Mouse (Mus musculus) forebrain, postnatal 0 days (tissue): Measurements from ENCODE around the gene Plekhh2. TPM values are rescaled to one million over a fixed set of nuclear protein-coding genes. Genes with fewer than 3 reads are reported as not detected.

Experiments
- ATAC-seq: fragments of 200-750 bp; cut with Nextera tagmentation; 2 replicates; pipeline ENCODE4 v1.8.0; 2017; ENCODE audit warnings: mild to moderate bottlenecking, moderate library complexity
- DNase-seq: peaks from one replicate; pipeline ENCODE4 v3.0.0-alpha.2; 2015
- H3K27ac ChIP-seq: fragments of 300-500 bp; sonication (generic); 2 replicates; pipeline ENCODE4 v1.5.1; 2014; ENCODE audit warnings: low read depth, mild to moderate bottlenecking, antibody characterized with exemption, low read length, moderate library complexity, mixed read lengths
- H3K27me3 ChIP-seq: fragments of 300-500 bp; sonication (generic); 2 replicates; pipeline ENCODE4 v1.6.1; 2014; ENCODE audit warnings: mild to moderate bottlenecking, low read length, mixed read lengths; ENCODE audit not compliant: insufficient read depth
- H3K36me3 ChIP-seq: fragments of 300-500 bp; sonication (generic); 2 replicates; pipeline ENCODE4 v1.6.1; 2014; ENCODE audit warnings: mild to moderate bottlenecking, moderate library complexity; ENCODE audit not compliant: insufficient read depth
- H3K4me1 ChIP-seq: fragments of 300-500 bp; sonication (generic); 2 replicates; pipeline ENCODE4 v1.6.1; 2014; ENCODE audit warnings: antibody characterized with exemption; ENCODE audit not compliant: insufficient read depth
- H3K4me2 ChIP-seq: fragments of 300-500 bp; sonication (generic); 2 replicates; pipeline ENCODE4 v1.6.1; 2014; ENCODE audit warnings: low read depth, mild to moderate bottlenecking, moderate library complexity
- H3K4me3 ChIP-seq: fragments of 300-500 bp; sonication (generic); 2 replicates; pipeline ENCODE4 v1.5.1; 2014; ENCODE audit warnings: low read depth, low read length, mixed read lengths
- H3K9ac ChIP-seq: fragments of 300-500 bp; sonication (generic); 2 replicates; pipeline ENCODE4 v1.6.1; 2014; ENCODE audit warnings: mild to moderate bottlenecking
- H3K9me3 ChIP-seq: fragments of 300-500 bp; sonication (generic); 2 replicates; pipeline ENCODE4 v1.6.1; 2016; ENCODE audit warnings: low read length
- CTCF ChIP-seq: sonication (generic); IDR thresholded peaks from 2 replicates; pipeline ENCODE4 v1.5.1; 2016; ENCODE audit warnings: antibody characterized with exemption, control low read depth, low read depth
- WGBS: fragments of 180-500 bp; shearing (Covaris S2); extraction: QIAGEN DNeasy Blood & Tissue Kit; methylation state at CpG from one replicate; pipeline ENCODE4 v1.1.7; 2014; 5-methylcytosine and 5-hydroxymethylcytosine counted together
- polyA plus RNA-seq: library from polyadenylated mRNA; unstranded; fragments of >200 nt; fragmentation: Nextera tagmentation; extraction: Ambion mirVana; gene quantifications from 2 replicates; pipeline ENCODE4 v1.2.1, GENCODE M21; 2015
- total RNA-seq: library from RNA; depleted of rRNA; stranded (reverse); fragments of >200 nt; gene quantifications from 2 replicates; pipeline ENCODE4 v1.2.3, GENCODE M21; 2014

Gene Plekhh2
- total and polyA plus RNA-seq, 2 experiments from 2014 or later, result 1.0 to 3.1 TPM

DNA sequence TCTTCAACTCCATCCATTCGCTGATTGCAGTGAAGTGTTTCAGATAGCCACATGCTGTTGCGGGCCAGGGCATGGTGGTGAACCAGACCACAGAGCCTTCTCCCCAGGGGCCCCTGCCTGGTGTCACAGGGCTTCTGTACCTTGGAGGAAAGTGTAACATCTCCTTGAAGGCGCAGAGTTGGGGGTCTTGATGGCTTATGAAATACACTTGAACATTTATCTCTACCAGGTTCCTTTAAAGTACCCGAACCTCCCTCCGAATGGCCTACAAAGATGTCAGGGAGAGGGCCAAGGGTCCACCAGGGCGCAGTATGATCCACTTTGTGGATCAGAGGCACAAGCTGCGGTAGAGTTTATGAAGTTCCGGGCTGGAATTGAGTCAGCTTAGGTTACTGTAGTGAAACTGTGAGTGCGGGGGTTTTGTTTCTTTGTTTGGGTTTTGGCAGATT, 115.2 kb downstream of the Plekhh2 start:
- Histone ChIP-seq H3K4me2 (peak overlapping the region; percentile 71), H3K9me3 (no peaks in the 10 kb centered on the region), H3K27me3 (no peaks in the 10 kb centered on the region), H3K36me3 (no peaks in the 10 kb centered on the region), H3K27ac (peak overlapping the region; percentile 64; the same call in 1 of the 2 replicates), H3K9ac (peak overlapping the region; percentile 66), H3K4me3 (peak overlapping the region; percentile 68), H3K4me1 (peaks cover 6% of the 10 kb centered on the region; the same call in 1 of the 2 replicates)
- peak; percentile 41 for ATAC-seq
- WGBS, result 23% methylated on average over 9 of the region's 9 CpGs
- no peak; the same call in 1 of the 2 replicates for TF ChIP-seq CTCF
- DNase-seq, result peak; percentile 45

DNA sequence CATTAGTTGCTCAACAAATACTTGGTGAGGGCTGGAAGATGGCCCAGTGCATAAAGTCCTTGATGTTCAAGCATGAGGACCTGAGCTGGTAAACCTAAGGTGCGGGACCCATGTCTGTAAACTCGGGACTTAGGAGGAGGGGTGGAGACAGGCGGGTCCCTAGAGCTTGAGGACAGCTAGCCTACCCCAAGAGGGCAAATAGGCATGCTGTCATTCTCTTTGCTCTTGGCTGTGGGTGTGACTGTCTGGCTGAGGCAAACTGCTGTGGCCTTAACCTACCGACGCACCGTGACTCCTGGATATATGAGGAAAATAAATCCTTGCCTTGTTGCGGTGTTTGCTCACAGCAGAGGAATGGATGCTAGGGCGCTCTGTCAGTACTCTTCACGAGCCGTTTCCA, 116.0 kb downstream of the Plekhh2 start:
- TF ChIP-seq CTCF, result no peak
- Histone ChIP-seq H3K4me3 (no peak overlapping the region), H3K4me2 (no peak overlapping the region), H3K27ac (no peak overlapping the region), H3K9ac (no peak overlapping the region), H3K9me3 (no peaks in the 10 kb centered on the region), H3K36me3 (peaks cover 4% of the 10 kb centered on the region; the same call in 1 of the 2 replicates), H3K4me1 (peaks cover 6% of the 10 kb centered on the region; the same call in 1 of the 2 replicates), H3K27me3 (no peaks in the 10 kb centered on the region)
- ATAC-seq (no peak), DNase-seq (no peak)
- WGBS, result 91% methylated on average over 10 of the region's 10 CpGs

DNA sequence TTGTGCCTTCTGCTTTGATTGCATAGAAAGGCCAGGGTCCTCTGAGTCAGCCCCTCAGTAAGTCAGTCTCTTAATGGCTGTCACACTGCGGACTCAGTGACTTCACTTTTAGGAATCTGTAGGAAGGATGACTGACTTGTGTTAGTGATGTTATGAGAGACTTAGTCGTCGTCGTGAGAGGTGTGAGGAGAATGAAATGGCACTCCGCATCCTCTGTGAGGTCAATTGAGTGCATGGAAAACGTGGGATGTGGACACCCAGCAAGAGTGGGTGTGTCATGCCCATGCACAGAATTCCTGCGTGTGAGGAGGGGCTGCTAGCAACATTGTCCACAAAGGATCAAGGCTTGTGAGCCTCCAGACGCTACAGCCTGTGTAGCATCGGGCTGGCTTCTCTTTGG, 116.9 kb downstream of the Plekhh2 start:
- Histone ChIP-seq H3K36me3 (peaks cover 4% of the 10 kb centered on the region; the same call in 1 of the 2 replicates), H3K4me2 (no peak overlapping the region), H3K9ac (no peak overlapping the region), H3K9me3 (no peaks in the 10 kb centered on the region), H3K4me3 (no peak overlapping the region), H3K4me1 (peaks cover 6% of the 10 kb centered on the region; the same call in 1 of the 2 replicates), H3K27me3 (no peaks in the 10 kb centered on the region), H3K27ac (no peak overlapping the region)
- TF ChIP-seq CTCF, result no peak
- DNase-seq (no peak), ATAC-seq (no peak)
- WGBS, result 92% methylated on average over 9 of the region's 9 CpGs

- Histone ChIP-seq H3K4me2 (no peak overlapping the region), H3K4me1 (peaks cover 4% of the 10 kb centered on the region; the same call in 1 of the 2 replicates), H3K27me3 (no peaks in the 10 kb centered on the region), H3K27ac (no peak overlapping the region), H3K9ac (no peak overlapping the region), H3K4me3 (no peak overlapping the region), H3K9me3 (no peaks in the 10 kb centered on the region), H3K36me3 (peaks cover 4% of the 10 kb centered on the region; the same call in 1 of the 2 replicates)
- WGBS, result 95% methylated on average over 6 of the region's 6 CpGs
- DNase-seq, result no peak
- no peak for TF ChIP-seq CTCF
- ATAC-seq, result no peak
These were observed 120.1 kb downstream of the Plekhh2 start for GRCm38 (mm10) chr17:84631836-84632235.

GRCm38 (mm10) chr17:84633443-84633842, 121.7 kb downstream of the Plekhh2 start:
- TF ChIP-seq CTCF, result no peak
- 90% methylated on average over 13 of the region's 13 CpGs for WGBS

DNA sequence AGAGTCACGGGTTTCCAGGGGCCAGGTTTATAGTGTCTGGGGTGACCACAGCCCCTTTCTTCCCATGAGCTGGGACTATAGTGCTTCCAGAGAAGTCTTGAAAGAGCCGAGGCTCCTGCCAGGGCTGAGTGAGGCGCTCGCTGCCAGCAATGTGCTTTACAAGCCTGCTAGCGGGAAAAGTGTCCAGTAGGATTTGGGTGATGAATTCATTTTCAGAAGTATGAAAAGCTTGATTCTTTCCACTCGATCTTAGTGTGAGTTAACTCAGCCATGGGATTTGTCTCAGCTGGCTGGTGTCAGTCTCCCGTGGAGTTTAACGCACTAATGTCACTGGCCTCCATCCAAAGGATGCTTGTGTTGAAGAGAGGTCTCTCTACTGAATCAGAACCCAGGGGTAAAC, 124.6 kb downstream of the Plekhh2 start:
- DNase-seq, result no peak
- H3K27ac ChIP-seq, result no peak overlapping the region

More at GRCm38 (mm10) chr17:84633443-84633842, 121.7 kb downstream of the Plekhh2 start:
- Histone ChIP-seq H3K27ac (no peak overlapping the region), H3K9ac (no peak overlapping the region), H3K4me3 (no peak overlapping the region), H3K36me3 (peaks cover 4% of the 10 kb centered on the region; the same call in 1 of the 2 replicates), H3K27me3 (no peaks in the 10 kb centered on the region), H3K4me2 (no peak overlapping the region), H3K4me1 (no peaks in the 10 kb centered on the region), H3K9me3 (no peaks in the 10 kb centered on the region)
- ATAC-seq (no peak), DNase-seq (no peak)

GRCm38 (mm10) chr17:84637971-84638370, 126.3 kb downstream of the Plekhh2 start:
- H3K9me3 ChIP-seq, result no peaks in the 10 kb centered on the region
- no peaks in the 10 kb centered on the region for H3K36me3 ChIP-seq
- WGBS, result 93% methylated on average over 6 of the region's 6 CpGs
- no peak overlapping the region for H3K27ac ChIP-seq
- H3K27me3 ChIP-seq, result no peaks in the 10 kb centered on the region
- TF ChIP-seq CTCF, result no peak
- H3K4me3 ChIP-seq, result no peak overlapping the region
- no peak overlapping the region for H3K4me2 ChIP-seq
- no peak for ATAC-seq
- DNase-seq, result no peak
- H3K9ac ChIP-seq, result no peak overlapping the region
- no peaks in the 10 kb centered on the region for H3K4me1 ChIP-seq

More for the DNA sequence above, 124.6 kb downstream of the Plekhh2 start:
- no peak for ATAC-seq
- WGBS, result 43% methylated on average over 8 of the region's 8 CpGs
- no peaks in the 10 kb centered on the region for H3K27me3 ChIP-seq
- peaks cover 4% of the 10 kb centered on the region; the same call in 1 of the 2 replicates for H3K36me3 ChIP-seq
- no peaks in the 10 kb centered on the region for H3K4me1 ChIP-seq
- TF ChIP-seq CTCF, result no peak
- H3K9me3 ChIP-seq, result no peaks in the 10 kb centered on the region
- no peak overlapping the region for H3K4me2 ChIP-seq
- H3K9ac ChIP-seq, result no peak overlapping the region
- H3K4me3 ChIP-seq, result no peak overlapping the region
